Mouse (Mus musculus): ENCODE measurements around the gene Ralbp1. TPM values are rescaled to one million over a fixed set of nuclear protein-coding genes. Genes with fewer than 3 reads are reported as not detected.

Ralbp1 gene
- polyA plus RNA-seq, 1 experiment from 2014 or later: 95.6 TPM

- DNase-seq (ENCODE audit: low spot score) (no peak), ATAC-seq (ENCODE audit: low read depth) (no peak)
- H3K9me3 ChIP-seq (ENCODE audit: control insufficient read depth, low read length): peaks cover 7% of the 10 kb centered on the region; the same call in 1 of the 2 replicates
- WGBS: 37% methylated on average over 12 of the region's 12 CpGs
- no peak overlapping the region for H3K4me3 ChIP-seq (ENCODE audit: low read depth, low read length)
- H3K27ac ChIP-seq (replicated peaks; ENCODE audit: low read depth, low read length): peak overlapping the region; percentile 73
- no peak overlapping the region for H3K9ac ChIP-seq (ENCODE audit: low read depth, low read length)
- peaks cover 13% of the 10 kb centered on the region for H3K4me1 ChIP-seq (ENCODE audit: control insufficient read depth, insufficient read depth, low read length)
- H3K4me2 ChIP-seq (ENCODE audit: low read depth, low read length): peak overlapping the region; percentile 30; the same call in 1 of the 2 replicates
- no peaks in the 10 kb centered on the region for H3K36me3 ChIP-seq (ENCODE audit: control insufficient read depth, insufficient read depth, low read length)
- H3K27me3 ChIP-seq (replicated peaks; ENCODE audit: control insufficient read depth, insufficient read depth, low read length): no peaks in the 10 kb centered on the region
Measured at GRCm38 (mm10) chr17:65906313-65906894, 20.8 kb upstream of the Ralbp1 start.

- Histone ChIP-seq H3K4me1 (ENCODE audit: control insufficient read depth, insufficient read depth, low read length) (peaks cover 13% of the 10 kb centered on the region), H3K36me3 (ENCODE audit: control insufficient read depth, insufficient read depth, low read length) (no peaks in the 10 kb centered on the region), H3K27me3 (replicated peaks; ENCODE audit: control insufficient read depth, insufficient read depth, low read length) (no peaks in the 10 kb centered on the region), H3K9ac (ENCODE audit: low read depth, low read length) (no peak overlapping the region), H3K27ac (replicated peaks; ENCODE audit: low read depth, low read length) (peak overlapping the region; percentile 73; the same call in 1 of the 2 replicates), H3K4me2 (ENCODE audit: low read depth, low read length) (no peak overlapping the region), H3K9me3 (ENCODE audit: control insufficient read depth, low read length) (peaks cover 7% of the 10 kb centered on the region; the same call in 1 of the 2 replicates), H3K4me3 (ENCODE audit: low read depth, low read length) (no peak overlapping the region)
- 0 out of 2 replicates have a peak, but pooled peaks have one; percentile 23 for ATAC-seq (ENCODE audit: low read depth)
- DNase-seq (ENCODE audit: low spot score): peak; percentile 63
- 64% methylated on average over 14 of the region's 14 CpGs for WGBS
Measured at GRCm38 (mm10) chr17:65905241-65905640, 19.6 kb upstream of the Ralbp1 start.

DNA sequence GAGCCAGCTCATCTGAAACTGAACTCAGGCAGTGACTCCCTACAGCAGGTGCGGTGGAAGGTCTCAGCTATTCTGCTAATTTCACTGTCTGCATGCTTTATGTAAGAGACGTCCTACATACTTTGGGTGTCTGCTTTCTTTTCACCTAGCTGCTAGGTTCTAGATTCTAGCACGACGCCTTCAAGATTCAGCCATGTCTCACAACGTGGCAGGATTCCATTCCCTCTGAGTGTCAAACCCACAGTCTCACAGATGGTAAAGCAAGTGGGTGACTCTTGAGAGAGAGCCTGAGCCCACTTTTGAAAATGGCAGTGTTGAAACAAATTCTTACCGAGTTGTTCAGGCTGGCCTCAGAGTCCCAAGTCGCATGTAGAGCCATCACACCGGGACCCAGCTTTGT is 18.2 kb upstream of the Ralbp1 start:
- no peaks in the 10 kb centered on the region for H3K27me3 ChIP-seq (replicated peaks; ENCODE audit: control insufficient read depth, insufficient read depth, low read length)
- no peak overlapping the region for H3K4me2 ChIP-seq (ENCODE audit: low read depth, low read length)
- no peak overlapping the region for H3K4me3 ChIP-seq (ENCODE audit: low read depth, low read length)
- DNase-seq (ENCODE audit: low spot score) (no peak), ATAC-seq (ENCODE audit: low read depth) (no peak)
- peaks cover 13% of the 10 kb centered on the region for H3K4me1 ChIP-seq (ENCODE audit: control insufficient read depth, insufficient read depth, low read length)
- H3K27ac ChIP-seq (replicated peaks; ENCODE audit: low read depth, low read length): no peak overlapping the region
- WGBS: 88% methylated on average over 8 of the region's 8 CpGs
- no peaks in the 10 kb centered on the region for H3K36me3 ChIP-seq (ENCODE audit: control insufficient read depth, insufficient read depth, low read length)
- peaks cover 7% of the 10 kb centered on the region; the same call in 1 of the 2 replicates for H3K9me3 ChIP-seq (ENCODE audit: control insufficient read depth, low read length)
- no peak overlapping the region for H3K9ac ChIP-seq (ENCODE audit: low read depth, low read length)

DNA sequence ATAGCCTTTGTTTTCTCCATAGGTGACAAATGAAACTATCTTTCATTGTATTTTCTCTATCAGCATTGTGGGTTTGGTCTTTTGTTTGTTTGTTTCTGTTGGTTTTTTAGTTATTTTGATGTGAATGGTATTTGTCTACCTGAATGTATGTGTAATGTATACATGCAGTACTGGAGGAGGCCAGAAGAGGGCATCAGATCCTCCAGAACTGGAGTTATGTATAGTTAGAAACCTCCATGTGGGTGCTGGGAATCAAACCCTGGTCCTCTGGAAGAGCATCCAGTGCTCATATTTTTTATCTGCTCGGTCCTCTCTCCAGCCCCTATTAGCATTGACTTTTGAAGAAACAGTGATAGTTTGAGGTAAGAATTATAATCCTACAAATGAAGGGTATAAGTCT is 17.4 kb upstream of the Ralbp1 start:
- DNase-seq (ENCODE audit: low spot score) (no peak), ATAC-seq (ENCODE audit: low read depth) (no peak)
- Histone ChIP-seq H3K4me1 (ENCODE audit: control insufficient read depth, insufficient read depth, low read length) (peaks cover 13% of the 10 kb centered on the region), H3K27ac (replicated peaks; ENCODE audit: low read depth, low read length) (no peak overlapping the region), H3K27me3 (replicated peaks; ENCODE audit: control insufficient read depth, insufficient read depth, low read length) (no peaks in the 10 kb centered on the region), H3K9me3 (ENCODE audit: control insufficient read depth, low read length) (peaks cover 7% of the 10 kb centered on the region; the same call in 1 of the 2 replicates), H3K9ac (ENCODE audit: low read depth, low read length) (no peak overlapping the region), H3K4me3 (ENCODE audit: low read depth, low read length) (no peak overlapping the region), H3K4me2 (ENCODE audit: low read depth, low read length) (no peak overlapping the region), H3K36me3 (ENCODE audit: control insufficient read depth, insufficient read depth, low read length) (no peaks in the 10 kb centered on the region)
- WGBS: 93% methylated on average over 1 of the region's 1 CpGs

- WGBS: 63% methylated on average over 6 of the region's 6 CpGs
- no peaks in the 10 kb centered on the region for H3K36me3 ChIP-seq (ENCODE audit: control insufficient read depth, insufficient read depth, low read length)
- H3K27me3 ChIP-seq (replicated peaks; ENCODE audit: control insufficient read depth, insufficient read depth, low read length): no peaks in the 10 kb centered on the region
- DNase-seq (ENCODE audit: low spot score) (no peak), ATAC-seq (ENCODE audit: low read depth) (no peak)
- 0 out of 2 replicates have a peak overlapping the region, but pooled peaks have one; percentile 14 for H3K9ac ChIP-seq (ENCODE audit: low read depth, low read length)
- peaks cover 13% of the 10 kb centered on the region for H3K4me1 ChIP-seq (ENCODE audit: control insufficient read depth, insufficient read depth, low read length)
- H3K4me3 ChIP-seq (ENCODE audit: low read depth, low read length): no peak overlapping the region
- H3K4me2 ChIP-seq (ENCODE audit: low read depth, low read length): no peak overlapping the region
- H3K27ac ChIP-seq (replicated peaks; ENCODE audit: low read depth, low read length): no peak overlapping the region
- H3K9me3 ChIP-seq (ENCODE audit: control insufficient read depth, low read length): peaks cover 7% of the 10 kb centered on the region; the same call in 1 of the 2 replicates
Measured at GRCm38 (mm10) chr17:65902281-65902680, 16.7 kb upstream of the Ralbp1 start.

GRCm38 (mm10) chr17:65896016-65896415 is 10.4 kb upstream of the Ralbp1 start:
- 77% methylated on average over 3 of the region's 3 CpGs for WGBS
- ATAC-seq (ENCODE audit: low read depth) (no peak), DNase-seq (ENCODE audit: low spot score) (no peak)
- H3K9me3 ChIP-seq (ENCODE audit: control insufficient read depth, low read length): no peaks in the 10 kb centered on the region
- H3K4me2 ChIP-seq (ENCODE audit: low read depth, low read length): no peak overlapping the region
- H3K4me3 ChIP-seq (ENCODE audit: low read depth, low read length): no peak overlapping the region
- no peak overlapping the region for H3K27ac ChIP-seq (replicated peaks; ENCODE audit: low read depth, low read length)
- H3K27me3 ChIP-seq (replicated peaks; ENCODE audit: control insufficient read depth, insufficient read depth, low read length): no peaks in the 10 kb centered on the region
- no peaks in the 10 kb centered on the region for H3K4me1 ChIP-seq (ENCODE audit: control insufficient read depth, insufficient read depth, low read length)
- no peak overlapping the region for H3K9ac ChIP-seq (ENCODE audit: low read depth, low read length)
- no peaks in the 10 kb centered on the region for H3K36me3 ChIP-seq (ENCODE audit: control insufficient read depth, insufficient read depth, low read length)

- H3K4me2 ChIP-seq (ENCODE audit: low read depth, low read length): no peak overlapping the region
- WGBS: 74% methylated on average over 5 of the region's 5 CpGs
Measured at GRCm38 (mm10) chr17:65889476-65889875, 3.9 kb upstream of the Ralbp1 start.

GRCm38 (mm10) chr17:65886571-65886970 is 973 bp upstream of the Ralbp1 start:
- Histone ChIP-seq H3K4me2 (ENCODE audit: low read depth, low read length) (peak overlapping the region; percentile 90), H3K27ac (replicated peaks; ENCODE audit: low read depth, low read length) (peak overlapping the region; percentile 98), H3K4me1 (ENCODE audit: control insufficient read depth, insufficient read depth, low read length) (peaks cover 17% of the 10 kb centered on the region), H3K9me3 (ENCODE audit: control insufficient read depth, low read length) (no peaks in the 10 kb centered on the region), H3K9ac (ENCODE audit: low read depth, low read length) (0 out of 2 replicates have a peak overlapping the region, but pooled peaks have one; percentile 76), H3K4me3 (ENCODE audit: low read depth, low read length) (0 out of 2 replicates have a peak overlapping the region, but pooled peaks have one; percentile 92), H3K36me3 (ENCODE audit: control insufficient read depth, insufficient read depth, low read length) (no peaks in the 10 kb centered on the region), H3K27me3 (replicated peaks; ENCODE audit: control insufficient read depth, insufficient read depth, low read length) (no peaks in the 10 kb centered on the region)
- ATAC-seq (ENCODE audit: low read depth) (no peak), DNase-seq (ENCODE audit: low spot score) (peak; percentile 52)
- WGBS: 68% methylated on average over 9 of the region's 9 CpGs

More at GRCm38 (mm10) chr17:65889476-65889875, 3.9 kb upstream of the Ralbp1 start:
- no peak overlapping the region for H3K27ac ChIP-seq (replicated peaks; ENCODE audit: low read depth, low read length)
- no peaks in the 10 kb centered on the region for H3K36me3 ChIP-seq (ENCODE audit: control insufficient read depth, insufficient read depth, low read length)
- H3K27me3 ChIP-seq (replicated peaks; ENCODE audit: control insufficient read depth, insufficient read depth, low read length): no peaks in the 10 kb centered on the region
- no peak for DNase-seq (ENCODE audit: low spot score)
- H3K9ac ChIP-seq (ENCODE audit: low read depth, low read length): no peak overlapping the region
- H3K4me3 ChIP-seq (ENCODE audit: low read depth, low read length): no peak overlapping the region
- H3K4me1 ChIP-seq (ENCODE audit: control insufficient read depth, insufficient read depth, low read length): peaks cover 7% of the 10 kb centered on the region; the same call in 1 of the 2 replicates
- H3K9me3 ChIP-seq (ENCODE audit: control insufficient read depth, low read length): no peaks in the 10 kb centered on the region
- no peak for ATAC-seq (ENCODE audit: low read depth)

- ATAC-seq (ENCODE audit: low read depth) (no peak), DNase-seq (ENCODE audit: low spot score) (no peak)
- H3K9me3 ChIP-seq (ENCODE audit: control insufficient read depth, low read length): no peaks in the 10 kb centered on the region
- peak overlapping the region; percentile 92 for H3K4me3 ChIP-seq (ENCODE audit: low read depth, low read length)
- 0% methylated on average over 11 of the region's 11 CpGs for WGBS
- peak overlapping the region; percentile 98 for H3K27ac ChIP-seq (replicated peaks; ENCODE audit: low read depth, low read length)
- peaks cover 17% of the 10 kb centered on the region for H3K4me1 ChIP-seq (ENCODE audit: control insufficient read depth, insufficient read depth, low read length)
- peak overlapping the region; percentile 76 for H3K9ac ChIP-seq (ENCODE audit: low read depth, low read length)
- H3K27me3 ChIP-seq (replicated peaks; ENCODE audit: control insufficient read depth, insufficient read depth, low read length): no peaks in the 10 kb centered on the region
- H3K36me3 ChIP-seq (ENCODE audit: control insufficient read depth, insufficient read depth, low read length): no peaks in the 10 kb centered on the region
- peak overlapping the region; percentile 90 for H3K4me2 ChIP-seq (ENCODE audit: low read depth, low read length)
Measured at GRCm38 (mm10) chr17:65885398-65885696, 251 bp downstream of the Ralbp1 start.

Measured in embryonic facial prominence, embryonic 14.5 days (tissue).